In genomic region chr4:107984282-107984981, GRCm38 (mm10) we compare ENCODE assay signal across 9 mouse cellular contexts. TPM values are rescaled to one million over a fixed set of nuclear protein-coding genes. Genes with fewer than 3 reads are reported as not detected.
DNase-seq lines count a peak whose midpoint lies in the region; ATAC-seq lines count a peak whose summit lies in the region.
"Had no signal": no experiment of that assay in that cellular context is flagged by ENCODE, and none has a peak within 500 bp of the region (broad histone marks: within the 10 kb centered on the region; RNA-seq: fewer than 3 reads in every experiment).

No protein-coding gene starts in this region.

- peak; percentile 18 for DNase-seq in hindbrain, embryonic 10.5 days (ENCODE audit: low spot score)
- no peak for DNase-seq in hindbrain, embryonic 11.5 days (ENCODE audit: low spot score)
- peak; percentile 76 to 92 for DNase-seq in frontal cortex, postnatal 36 days (ENCODE audit: low spot score in 2 of 2)
- DNase-seq in left cerebral cortex, postnatal 36 days (ENCODE audit: low spot score in 2 of 2), result peak; percentile 84 to 86
- peak; percentile 89 to 93 for DNase-seq in right cerebral cortex, postnatal 10 days (ENCODE audit: low spot score in 2 of 2)

- intact Hi-C loops in left cerebral cortex, postnatal 36 days (cut with DNase I), result loop anchor here (5.0 kb wide), 1 partner anchor 73 kb away; no protein-coding TSS in a partner anchor

- no peaks in the 10 kb centered on the region for H3K9me3 ChIP-seq in hindbrain, embryonic 10.5 days
- H3K9me3 ChIP-seq in hindbrain, embryonic 11.5 days (ENCODE audit: control insufficient read depth, low read length), result no peaks in the 10 kb centered on the region
- no peaks in the 10 kb centered on the region for H3K9me3 ChIP-seq in kidney, embryonic 14.5 days (ENCODE audit: control insufficient read depth, low read length)
- no peaks in the 10 kb centered on the region for H3K9me3 ChIP-seq in liver, embryonic 12.5 days (replicated peaks)
- H3K9me3 ChIP-seq: G1E had no signal

- no peaks in the 10 kb centered on the region for H3K27me3 ChIP-seq in hindbrain, embryonic 10.5 days (ENCODE audit: insufficient read depth, poor library complexity, severe bottlenecking)
- no peaks in the 10 kb centered on the region for H3K27me3 ChIP-seq in hindbrain, embryonic 11.5 days (ENCODE audit: control insufficient read depth, insufficient read depth, low read length)
- H3K27me3 ChIP-seq in kidney, embryonic 14.5 days (ENCODE audit: control insufficient read depth, insufficient read depth, low read length), result no peaks in the 10 kb centered on the region
- H3K27me3 ChIP-seq in liver, embryonic 12.5 days (replicated peaks), result peaks cover 20% of the 10 kb centered on the region; the same call in 1 of the 2 replicates

- no peaks in the 10 kb centered on the region for H3K36me3 ChIP-seq in hindbrain, embryonic 10.5 days
- no peaks in the 10 kb centered on the region for H3K36me3 ChIP-seq in hindbrain, embryonic 11.5 days (ENCODE audit: control insufficient read depth, insufficient read depth, low read length)
- no peaks in the 10 kb centered on the region for H3K36me3 ChIP-seq in kidney, embryonic 14.5 days (ENCODE audit: control insufficient read depth, insufficient read depth, low read length)
- no peaks in the 10 kb centered on the region for H3K36me3 ChIP-seq in liver, embryonic 12.5 days
- H3K36me3 ChIP-seq: G1E had no signal

- 69% methylated on average over 7 of the region's 7 CpGs for WGBS in hindbrain, embryonic 10.5 days
- WGBS in hindbrain, embryonic 11.5 days, result 60% methylated on average over 7 of the region's 7 CpGs
- 41% methylated on average over 7 of the region's 7 CpGs for WGBS in kidney, embryonic 14.5 days
- WGBS in liver, embryonic 12.5 days (ENCODE audit: insufficient replicate concordance), result 68% methylated on average over 7 of the region's 7 CpGs

- H3K9ac ChIP-seq in hindbrain, embryonic 11.5 days (ENCODE audit: low read depth, low read length), result no peak overlapping the region
- no peak overlapping the region for H3K9ac ChIP-seq in kidney, embryonic 14.5 days (ENCODE audit: low read depth, low read length)
- no peak overlapping the region for H3K9ac ChIP-seq in liver, embryonic 12.5 days

- H3K4me1 ChIP-seq in hindbrain, embryonic 10.5 days (replicated peaks), result peaks cover 23% of the 10 kb centered on the region
- no peaks in the 10 kb centered on the region for H3K4me1 ChIP-seq in hindbrain, embryonic 11.5 days (replicated peaks; ENCODE audit: control insufficient read depth, insufficient read depth, low read length)
- no peaks in the 10 kb centered on the region for H3K4me1 ChIP-seq in kidney, embryonic 14.5 days (ENCODE audit: control insufficient read depth, insufficient read depth, low read length)
- no peaks in the 10 kb centered on the region; the same call in 1 of the 2 replicates for H3K4me1 ChIP-seq in liver, embryonic 12.5 days

- H3K4me3 ChIP-seq in hindbrain, embryonic 10.5 days, result no peak overlapping the region
- no peak overlapping the region for H3K4me3 ChIP-seq in hindbrain, embryonic 11.5 days (ENCODE audit: low read depth, low read length)
- no peak overlapping the region for H3K4me3 ChIP-seq in kidney, embryonic 14.5 days (ENCODE audit: low read length)
- H3K4me3 ChIP-seq in liver, embryonic 12.5 days, result no peak overlapping the region

- ATAC-seq in hindbrain, embryonic 11.5 days (ENCODE audit: low FRiP score), result no peak
- ATAC-seq in kidney, embryonic 14.5 days (ENCODE audit: low FRiP score, low TSS enrichment), result peak; percentile 61; the same call in 1 of the 2 replicates
- ATAC-seq in liver, embryonic 12.5 days, result no peak
- no peak for ATAC-seq in monocyte, adult 5-6 weeks (replicated peaks; ENCODE audit: insufficient number of reproducible peaks, low FRiP score, low TSS enrichment, poor library complexity, severe bottlenecking)

- H3K4me2 ChIP-seq in hindbrain, embryonic 11.5 days (replicated peaks; ENCODE audit: low read depth, low read length), result no peak overlapping the region
- H3K4me2 ChIP-seq in kidney, embryonic 14.5 days (replicated peaks; ENCODE audit: low read depth, low read length), result no peak overlapping the region
- H3K4me2 ChIP-seq in liver, embryonic 12.5 days, result no peak overlapping the region

- H3K27ac ChIP-seq in hindbrain, embryonic 10.5 days, result peak overlapping the region; percentile 64; the same call in 1 of the 2 replicates
- no peak overlapping the region for H3K27ac ChIP-seq in hindbrain, embryonic 11.5 days (ENCODE audit: low read depth, low read length)
- no peak overlapping the region for H3K27ac ChIP-seq in kidney, embryonic 14.5 days (ENCODE audit: low read depth, low read length)
- no peak overlapping the region for H3K27ac ChIP-seq in liver, embryonic 12.5 days

RNA-seq across cellular contexts. Expression of gene Slc1a7, which starts 16.3 kb away (rescaled TPM):
- polyA plus RNA-seq in hindbrain, embryonic 10.5 days (2016; fragmentation: Nextera tagmentation; extraction: Ambion mirVana), result not detected in 2 replicates
- polyA plus RNA-seq in hindbrain, embryonic 11.5 days (2014; fragmentation: Nextera tagmentation; extraction: Ambion mirVana), result not detected in 2 replicates
- polyA plus RNA-seq in kidney, embryonic 14.5 days (2014; fragmentation: Nextera tagmentation; extraction: Ambion mirVana), result not detected in 2 replicates
- total RNA-seq in left cerebral cortex, postnatal 36 days (2021), result under 1 TPM; 0.72 to 0.79 TPM
- not detected in 2 replicates for polyA plus RNA-seq in liver, embryonic 12.5 days (2016; fragmentation: Nextera tagmentation; extraction: Ambion mirVana)
- not detected in 3 replicates for total RNA-seq in monocyte, adult 5-6 weeks (2017)
- polyA plus RNA-seq: G1E had no signal
